Mouse (Mus musculus): Measurements from ENCODE around the gene Tox4. TPM values are rescaled to one million over a fixed set of nuclear protein-coding genes. Genes with fewer than 3 reads are reported as not detected.

Gene Tox4
- total RNA-seq, 2 experiments from 2014 or later = 63.9 to 66.0 TPM

DNA sequence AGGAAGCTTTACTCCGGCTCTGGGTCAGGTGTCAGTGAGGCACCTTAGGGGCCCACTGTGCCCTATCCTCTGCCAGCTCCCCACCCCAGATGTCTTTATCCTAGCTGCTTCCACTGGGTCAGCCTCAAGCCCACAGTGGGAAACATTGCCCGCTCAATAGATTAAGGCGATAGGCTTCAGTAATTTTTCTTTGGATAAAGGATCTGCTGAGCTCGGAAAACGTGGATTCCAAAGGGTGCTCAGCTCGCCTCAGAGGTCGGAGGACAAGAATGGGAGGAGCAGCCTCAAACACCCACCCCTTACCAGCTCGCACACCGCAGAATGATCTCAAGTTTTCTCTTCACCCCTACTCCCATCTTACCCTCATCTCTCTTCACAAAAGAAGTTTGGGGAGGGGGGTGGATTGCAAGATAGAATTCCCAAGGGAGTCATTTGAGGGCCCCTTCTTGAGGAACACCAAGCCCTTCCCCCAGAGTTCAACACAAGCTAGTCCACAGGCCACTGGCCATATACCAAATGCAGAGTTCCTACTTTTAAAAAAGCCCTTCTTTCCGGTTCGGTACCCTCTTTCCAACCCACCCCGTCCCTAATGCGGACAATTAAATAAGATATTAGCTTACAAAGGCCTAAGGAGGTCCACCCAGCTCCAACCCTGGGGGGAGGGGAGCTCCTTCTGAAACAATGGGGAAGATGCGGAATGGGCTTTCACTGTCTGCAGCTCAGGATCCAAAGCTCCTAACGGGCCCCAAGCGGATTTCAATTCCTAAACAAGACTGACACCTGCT is 37.7 kb downstream of the Tox4 start:
- DNase-seq (ENCODE audit: low spot score in 2 of 2) = no peak
- Histone ChIP-seq H3K4me3 (peak overlapping the region; percentile 93), H3K27ac (peak overlapping the region; percentile 98)
- TF ChIP-seq CTCF (conservative IDR thresholded peaks at IDR 0.05) = no peak

- H3K27ac ChIP-seq = no peak overlapping the region
- no peak for DNase-seq (ENCODE audit: low spot score in 2 of 2)
- TF ChIP-seq CTCF (conservative IDR thresholded peaks at IDR 0.05) = no peak
- H3K4me3 ChIP-seq = no peak overlapping the region
These were observed 40.4 kb downstream of the Tox4 start for GRCm38 (mm10) chr14:52319361-52319760.

DNA sequence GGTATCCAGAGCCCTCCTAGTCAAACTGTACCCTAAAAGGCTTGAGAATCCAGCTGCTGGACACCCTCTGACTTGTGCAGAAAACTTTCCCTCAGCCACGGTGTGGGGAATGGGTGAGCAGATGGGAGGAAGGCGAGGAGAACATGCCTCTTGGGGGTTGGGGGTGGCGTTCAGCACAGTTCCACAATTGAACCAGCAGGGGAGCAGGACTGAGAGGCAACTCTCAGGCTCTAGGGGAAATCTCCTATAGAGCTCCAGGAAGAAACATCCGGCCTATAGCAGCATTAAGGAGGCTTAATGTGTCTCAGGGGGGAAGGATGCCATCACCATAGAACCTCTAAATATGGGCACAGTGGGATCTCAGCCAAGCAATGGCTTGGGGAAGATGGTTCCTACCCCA is 46.9 kb downstream of the Tox4 start:
- DNase-seq (ENCODE audit: low spot score in 2 of 2) = no peak
- H3K4me3 ChIP-seq = no peak overlapping the region
- 0 out of 2 replicates have a peak overlapping the region, but pooled peaks have one; percentile 83 for H3K27ac ChIP-seq
- TF ChIP-seq CTCF (conservative IDR thresholded peaks at IDR 0.05) = peak; percentile 77

GRCm38 (mm10) chr14:52327375-52327901 is 48.5 kb downstream of the Tox4 start:
- no peak for TF ChIP-seq CTCF (conservative IDR thresholded peaks at IDR 0.05)
- no peak for DNase-seq (ENCODE audit: low spot score in 2 of 2)
- Histone ChIP-seq H3K4me3 (peak overlapping the region; percentile 39), H3K27ac (peak overlapping the region; percentile 83)

DNA sequence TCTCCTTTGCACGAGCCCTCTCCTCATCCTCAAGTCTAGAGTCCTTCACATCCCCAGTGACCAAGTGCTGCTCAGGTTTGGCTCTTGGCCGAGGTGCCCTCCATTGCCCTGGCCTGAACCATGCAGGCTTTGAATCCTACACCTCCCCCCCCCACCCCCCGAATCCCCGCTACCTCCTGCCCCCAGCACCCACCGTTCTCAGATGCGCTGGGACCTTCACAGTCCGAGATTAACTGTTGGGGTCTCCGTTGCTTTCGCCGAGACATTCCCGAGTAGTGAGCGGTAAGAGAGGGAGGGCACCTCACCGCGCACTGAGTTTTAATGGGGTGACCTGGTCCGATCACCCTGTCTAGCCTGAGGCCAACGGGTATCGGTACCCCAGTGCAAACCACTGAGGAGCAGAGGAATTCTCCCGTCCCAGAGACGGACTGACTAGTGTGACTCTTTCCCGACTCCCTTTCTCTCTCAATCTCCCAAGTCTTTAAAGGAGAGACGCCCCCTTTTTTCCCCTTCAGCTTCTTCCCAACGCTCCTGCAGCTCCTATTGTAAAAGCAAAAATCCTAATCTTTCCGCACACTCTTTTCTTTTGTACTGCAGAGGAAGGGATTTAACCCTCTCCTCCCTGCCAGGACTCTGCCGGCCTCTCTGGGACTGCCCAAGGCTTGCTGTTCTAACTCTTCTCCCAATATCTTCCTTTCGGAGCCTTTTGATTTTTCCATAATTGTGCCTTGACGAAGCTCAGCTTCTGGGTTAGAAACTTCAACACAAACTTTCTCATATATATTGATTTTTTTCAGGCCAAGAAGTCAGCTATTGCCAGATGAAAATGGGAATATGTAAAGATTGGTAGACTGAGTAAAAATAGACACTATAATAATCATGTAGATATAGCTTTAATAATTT is 49.2 kb downstream of the Tox4 start, which contains the start of gene Sall2:
Sall2 (minus strand) TSS at position 853 of the 903 bp plus-strand sequence.
- no peak for DNase-seq (ENCODE audit: low spot score in 2 of 2)
- TF ChIP-seq CTCF (conservative IDR thresholded peaks at IDR 0.05) = no peak
- Histone ChIP-seq H3K4me3 (peak within 1 kb of the TSS; percentile 39), H3K27ac (peak within 1 kb of the TSS; percentile 83)

GRCm38 (mm10) chr14:52331069-52331750 is 52.3 kb downstream of the Tox4 start:
- no peak for DNase-seq (ENCODE audit: low spot score in 2 of 2)
- TF ChIP-seq CTCF (conservative IDR thresholded peaks at IDR 0.05) = no peak
- Histone ChIP-seq H3K27ac (peak overlapping the region; percentile 65), H3K4me3 (no peak overlapping the region)

GRCm38 (mm10) chr14:52332171-52332570 is 53.2 kb downstream of the Tox4 start:
- DNase-seq (ENCODE audit: low spot score in 2 of 2) = no peak
- no peak overlapping the region; the same call in 1 of the 2 replicates for H3K27ac ChIP-seq
- no peak overlapping the region for H3K4me3 ChIP-seq
- TF ChIP-seq CTCF (conservative IDR thresholded peaks at IDR 0.05) = no peak

- Histone ChIP-seq H3K4me3 (peak overlapping the region; percentile 56), H3K27ac (peak overlapping the region; percentile 80)
- peak; percentile 89 for TF ChIP-seq CTCF (conservative IDR thresholded peaks at IDR 0.05)
- DNase-seq (ENCODE audit: low spot score in 2 of 2) = peak; percentile 77 to 83
These were observed 60.0 kb downstream of the Tox4 start for GRCm38 (mm10) chr14:52338751-52339511.

GRCm38 (mm10) chr14:52339512-52339852 is 60.5 kb downstream of the Tox4 start:
- DNase-seq (ENCODE audit: low spot score in 2 of 2) = no peak
- no peak for TF ChIP-seq CTCF (conservative IDR thresholded peaks at IDR 0.05)
- no peak overlapping the region; the same call in 1 of the 2 replicates for H3K4me3 ChIP-seq
- H3K27ac ChIP-seq = peak overlapping the region; percentile 80; the same call in 1 of the 2 replicates

Other genes with a start within 250 kb of the Tox4 start
- gene Olfr221, start 236.7 kb upstream of the Tox4 start, total RNA-seq (2021) = not detected
- gene Hnrnpc, start 175.1 kb upstream of the Tox4 start, total RNA-seq (2021) = 100 to 1,000 TPM; 245 to 262 TPM
- gene Rpgrip1, start 168.4 kb upstream of the Tox4 start, total RNA-seq (2021) = 1 to 10 TPM; 1.7 to 2.2 TPM
- 10 to 100 TPM; 53.4 to 53.9 TPM for gene Supt16, start 81.7 kb upstream of the Tox4 start, total RNA-seq (2021)
- 100 to 1,000 TPM; 126 to 138 TPM for gene Chd8, start 21.4 kb upstream of the Tox4 start, total RNA-seq (2021)
- 10 to 100 TPM; 35.4 to 36.2 TPM for gene Rab2b, start 399 bp downstream of the Tox4 start, total RNA-seq (2021)
- gene Mettl3, start 26.0 kb downstream of the Tox4 start, total RNA-seq (2021) = 10 to 100 TPM; 43.7 to 47.9 TPM
- 10 to 100 TPM; 44.5 to 45.3 TPM for gene Sall2, start 49.6 kb downstream of the Tox4 start, total RNA-seq (2021)
- gene Olfr1513, start 77.3 kb downstream of the Tox4 start, total RNA-seq (2021) = not detected
- gene Olfr1512, start 100.0 kb downstream of the Tox4 start, total RNA-seq (2021) = not detected
- not detected for gene Olfr1511, start 118.2 kb downstream of the Tox4 start, total RNA-seq (2021)
- not detected for gene Olfr1510, start 135.2 kb downstream of the Tox4 start, total RNA-seq (2021)
- not detected for gene Olfr1509, start 163.8 kb downstream of the Tox4 start, total RNA-seq (2021)
- not detected for gene Olfr1508, start 188.3 kb downstream of the Tox4 start, total RNA-seq (2021)
- not detected for gene Olfr1507, start 216.6 kb downstream of the Tox4 start, total RNA-seq (2021)